Mouse (Mus musculus) stomach, postnatal 0 days (tissue): Measurements from ENCODE around the gene Gopc. TPM values are rescaled to one million over a fixed set of nuclear protein-coding genes. Genes with fewer than 3 reads are reported as not detected.

Experiments used
- ATAC-seq: fragments of 200-750 bp; cut with Nextera tagmentation; 2 replicates; pipeline ENCODE4 v1.8.0; 2017; ENCODE audit not compliant: low FRiP score, low TSS enrichment
- DNase-seq: peaks from one replicate; pipeline ENCODE4 v3.0.0-alpha.2; 2016; ENCODE audit warnings: low spot score
- H3K27ac ChIP-seq: fragments of 300-500 bp; sonication (generic); replicated peaks from 2 replicates; pipeline ENCODE4 v1.5.1; 2014; ENCODE audit warnings: mild to moderate bottlenecking, control low read depth
- H3K27me3 ChIP-seq: fragments of 300-500 bp; sonication (generic); 2 replicates; pipeline ENCODE4 v1.6.1; 2014; ENCODE audit warnings: low read length; ENCODE audit not compliant: control insufficient read depth, insufficient read depth
- H3K36me3 ChIP-seq: fragments of 300-500 bp; sonication (generic); 2 replicates; pipeline ENCODE4 v1.6.1; 2014; ENCODE audit warnings: low read length, mixed read lengths; ENCODE audit not compliant: control insufficient read depth, insufficient read depth
- H3K4me1 ChIP-seq: fragments of 300-500 bp; sonication (generic); replicated peaks from 2 replicates; pipeline ENCODE4 v1.6.1; 2014; ENCODE audit warnings: antibody characterized with exemption; ENCODE audit not compliant: control insufficient read depth, insufficient read depth
- H3K4me2 ChIP-seq: fragments of 300-500 bp; sonication (generic); replicated peaks from 2 replicates; pipeline ENCODE4 v1.6.1; 2014; ENCODE audit warnings: low read depth, mild to moderate bottlenecking, control low read depth, moderate library complexity
- H3K4me3 ChIP-seq: fragments of 300-500 bp; sonication (generic); 2 replicates; pipeline ENCODE4 v1.5.1; 2014; ENCODE audit warnings: low read depth, low read length, control low read depth
- H3K9ac ChIP-seq: fragments of 300-500 bp; sonication (generic); 2 replicates; pipeline ENCODE4 v1.6.1; 2014; ENCODE audit warnings: mild to moderate bottlenecking, low read length, control low read depth, mixed read lengths
- H3K9me3 ChIP-seq: fragments of 300-500 bp; sonication (generic); 2 replicates; pipeline ENCODE4 v1.6.1; 2016; ENCODE audit warnings: low read length; ENCODE audit not compliant: control insufficient read depth
- CTCF ChIP-seq: IDR thresholded peaks from 2 replicates; pipeline ENCODE4 v1.5.1; 2016; ENCODE audit warnings: antibody characterized with exemption, low read depth, mild to moderate bottlenecking, moderate library complexity
- EP300 ChIP-seq: optimal IDR thresholded peaks from 2 replicates; pipeline ENCODE3; 2016; ENCODE audit warnings: antibody characterized with exemption
- WGBS: fragments of 180-500 bp; shearing (Covaris S2); extraction: QIAGEN DNeasy Blood & Tissue Kit; methylation state at CpG from one replicate; pipeline ENCODE4 v1.1.7; 2014; 5-methylcytosine and 5-hydroxymethylcytosine counted together
- polyA plus RNA-seq: library from polyadenylated mRNA; unstranded; fragments of >200 nt; fragmentation: Nextera tagmentation; extraction: Ambion mirVana; gene quantifications from 2 replicates; pipeline ENCODE4 v1.2.1, GENCODE M21; 2015

The Gopc gene
- polyA plus RNA-seq, 1 experiment from 2014 or later: 11.9 TPM

- Histone ChIP-seq H3K36me3 (no peaks in the 10 kb centered on the region), H3K4me2 (no peak overlapping the region), H3K4me3 (no peak overlapping the region), H3K9me3 (no peaks in the 10 kb centered on the region), H3K27ac (no peak overlapping the region), H3K27me3 (no peaks in the 10 kb centered on the region), H3K9ac (no peak overlapping the region), H3K4me1 (no peaks in the 10 kb centered on the region)
- no peak for ATAC-seq
- no peak for TF ChIP-seq EP300
- no peak for TF ChIP-seq CTCF
- DNase-seq: no peak
- 70% methylated on average over 2 of the region's 2 CpGs for WGBS
Observed at GRCm38 (mm10) chr10:52398715-52399114, 16.8 kb upstream of the Gopc start.

GRCm38 (mm10) chr10:52396647-52397046 is 14.7 kb upstream of the Gopc start:
- no peak overlapping the region for H3K4me2 ChIP-seq

GRCm38 (mm10) chr10:52391208-52391607 is 9.3 kb upstream of the Gopc start:
- H3K4me3 ChIP-seq: no peak overlapping the region
- TF ChIP-seq CTCF (no peak), EP300 (no peak)
- ATAC-seq: no peak

More at GRCm38 (mm10) chr10:52396647-52397046, 14.7 kb upstream of the Gopc start:
- ATAC-seq: no peak
- Histone ChIP-seq H3K27me3 (no peaks in the 10 kb centered on the region), H3K36me3 (no peaks in the 10 kb centered on the region), H3K9me3 (no peaks in the 10 kb centered on the region), H3K4me3 (no peak overlapping the region), H3K27ac (no peak overlapping the region), H3K9ac (no peak overlapping the region), H3K4me1 (no peaks in the 10 kb centered on the region)
- no peak for DNase-seq
- no peak for TF ChIP-seq CTCF
- no peak for TF ChIP-seq EP300
- WGBS: 84% methylated on average over 3 of the region's 3 CpGs

GRCm38 (mm10) chr10:52389438-52389837 is 7.5 kb upstream of the Gopc start:
- no peak for TF ChIP-seq EP300
- no peak for TF ChIP-seq CTCF
- DNase-seq (no peak), ATAC-seq (no peak)
- no peak overlapping the region for H3K27ac ChIP-seq
- no peak overlapping the region for H3K4me3 ChIP-seq
- no peaks in the 10 kb centered on the region for H3K36me3 ChIP-seq
- 71% methylated on average over 3 of the region's 3 CpGs for WGBS
- H3K9ac ChIP-seq: no peak overlapping the region
- no peaks in the 10 kb centered on the region for H3K4me1 ChIP-seq
- H3K27me3 ChIP-seq: no peaks in the 10 kb centered on the region
- H3K9me3 ChIP-seq: no peaks in the 10 kb centered on the region
- no peak overlapping the region for H3K4me2 ChIP-seq

More at GRCm38 (mm10) chr10:52391208-52391607, 9.3 kb upstream of the Gopc start:
- no peaks in the 10 kb centered on the region for H3K4me1 ChIP-seq
- 58% methylated on average over 2 of the region's 2 CpGs for WGBS
- no peaks in the 10 kb centered on the region for H3K9me3 ChIP-seq
- H3K4me2 ChIP-seq: no peak overlapping the region
- H3K36me3 ChIP-seq: no peaks in the 10 kb centered on the region
- no peak overlapping the region for H3K27ac ChIP-seq
- no peak overlapping the region for H3K9ac ChIP-seq
- H3K27me3 ChIP-seq: no peaks in the 10 kb centered on the region
- DNase-seq: no peak

- no peak within 1 kb of the TSS for H3K4me3 ChIP-seq
- ATAC-seq: no peak
- no peak for DNase-seq
- H3K9me3 ChIP-seq: no peaks in the 10 kb centered on the region
- H3K9ac ChIP-seq: no peak within 1 kb of the TSS
- no peaks in the 10 kb centered on the region for H3K36me3 ChIP-seq
- 75% methylated on average over 5 of the region's 5 CpGs for WGBS
- TF ChIP-seq CTCF (no peak), EP300 (no peak)
- H3K27me3 ChIP-seq: no peaks in the 10 kb centered on the region
- no peak within 1 kb of the TSS for H3K27ac ChIP-seq
- no peak within 1 kb of the TSS for H3K4me2 ChIP-seq
- no peaks in the 10 kb centered on the region for H3K4me1 ChIP-seq
Observed at GRCm38 (mm10) chr10:52388922-52389430, 7.1 kb upstream of the Gopc start, which contains the start of gene Nepn. Nepn (plus strand) TSS chr10:52388972.

GRCm38 (mm10) chr10:52387192-52387591 is 5.3 kb upstream of the Gopc start:
- no peak for ATAC-seq

More at GRCm38 (mm10) chr10:52387192-52387591, 5.3 kb upstream of the Gopc start:
- Histone ChIP-seq H3K4me1 (no peaks in the 10 kb centered on the region), H3K27me3 (no peaks in the 10 kb centered on the region), H3K4me3 (no peak overlapping the region), H3K27ac (no peak overlapping the region), H3K9me3 (no peaks in the 10 kb centered on the region), H3K9ac (no peak overlapping the region), H3K36me3 (no peaks in the 10 kb centered on the region), H3K4me2 (no peak overlapping the region)
- DNase-seq: no peak
- no peak for TF ChIP-seq CTCF
- no peak for TF ChIP-seq EP300
- WGBS: 44% methylated on average over 4 of the region's 4 CpGs
